Mouse (Mus musculus) spleen, postnatal 10 days (tissue): ENCODE results near the gene Ugt1a7c.
"Not testable (repeated sequence)": the region's sequence is repeated elsewhere in the genome, so short reads cannot be mapped to it uniquely, and the experiment has no call there.

Experiments
- DNase-seq, 2 experiments: peaks; one replicate each; pipeline ENCODE4 v3.0.0; 2021 to 2022; ENCODE audit warnings: low spot score in 2 of 2

The Ugt1a7c gene

GRCm38 (mm10) chr1:88223591-88223990 lies 128.7 kb downstream of the Ugt1a7c start:
- no peak for DNase-seq

GRCm38 (mm10) chr1:88224029-88224776 lies 129.3 kb downstream of the Ugt1a7c start:
- DNase-seq = no peak

GRCm38 (mm10) chr1:88225301-88225700 lies 130.4 kb downstream of the Ugt1a7c start:
- not testable (repeated sequence) for DNase-seq

- no peak for DNase-seq
Observed at GRCm38 (mm10) chr1:88225741-88226140, 130.9 kb downstream of the Ugt1a7c start.

GRCm38 (mm10) chr1:88226670-88227379 lies 132.0 kb downstream of the Ugt1a7c start, which contains the start of gene Mroh2a:
Gene Mroh2a, plus strand, starts transcription at chr1:88226986.
- no peak for DNase-seq

- no peak for DNase-seq
Observed at GRCm38 (mm10) chr1:88227482-88227881, 132.6 kb downstream of the Ugt1a7c start.

GRCm38 (mm10) chr1:88228121-88228520 lies 133.3 kb downstream of the Ugt1a7c start:
- peak in 1 of 2 experiments; percentile 31 for DNase-seq

GRCm38 (mm10) chr1:88229566-88229965 lies 134.7 kb downstream of the Ugt1a7c start:
- DNase-seq = peak in 1 of 2 experiments; percentile 17

GRCm38 (mm10) chr1:88229986-88230385 lies 135.1 kb downstream of the Ugt1a7c start:
- peak in 1 of 2 experiments; percentile 22 for DNase-seq

- peak in 1 of 2 experiments; percentile 28 for DNase-seq
Observed at GRCm38 (mm10) chr1:88230421-88230820, 135.6 kb downstream of the Ugt1a7c start.

GRCm38 (mm10) chr1:88230981-88231802 lies 136.3 kb downstream of the Ugt1a7c start:
- peak in 1 of 2 experiments; percentile 15 for DNase-seq

GRCm38 (mm10) chr1:88231803-88232499 lies 137.1 kb downstream of the Ugt1a7c start:
- peak in 1 of 2 experiments; percentile 26 for DNase-seq

GRCm38 (mm10) chr1:88232664-88233380 lies 138.0 kb downstream of the Ugt1a7c start:
- DNase-seq = peak in 1 of 2 experiments; percentile 25

- DNase-seq = no peak
Observed at GRCm38 (mm10) chr1:88233421-88234247, 138.8 kb downstream of the Ugt1a7c start.

- no peak for DNase-seq
Observed at GRCm38 (mm10) chr1:88234248-88234610, 139.4 kb downstream of the Ugt1a7c start.

- DNase-seq = no peak
Observed at GRCm38 (mm10) chr1:88234646-88235045, 139.8 kb downstream of the Ugt1a7c start.

GRCm38 (mm10) chr1:88235046-88235893 lies 140.4 kb downstream of the Ugt1a7c start:
- no peak for DNase-seq

GRCm38 (mm10) chr1:88235894-88236415 lies 141.1 kb downstream of the Ugt1a7c start:
- DNase-seq = no peak

- DNase-seq = no peak
Observed at GRCm38 (mm10) chr1:88237311-88237710, 142.4 kb downstream of the Ugt1a7c start.
